Mouse (Mus musculus) megakaryocyte, embryonic 14.5 days (primary cell): ENCODE data around the gene Hist1h4d.

Source experiments
- FLI1 ChIP-seq: IDR thresholded peaks from 2 replicates; pipeline ENCODE4 v1.6.1; 2012; ENCODE audit warnings: low read length, inconsistent platforms, mixed read lengths
- GATA1 ChIP-seq: IDR thresholded peaks from 3 replicates; pipeline ENCODE4 v1.6.1; 2012; ENCODE audit warnings: mixed read lengths, low read length, inconsistent platforms, borderline replicate concordance

GRCm38 (mm10) chr13:23584331-23584730 lies 2.9 kb downstream of the Hist1h4d start:
- TF ChIP-seq GATA1 (no peak), FLI1 (no peak)
